Mouse (Mus musculus) G1E-ER4 (cell line): Measurements from ENCODE around the gene Scml4. TPM values are rescaled to one million over a fixed set of nuclear protein-coding genes. Genes with fewer than 3 reads are reported as not detected.

Source experiments
- GATA1 ChIP-seq: IDR thresholded peaks from one replicate; pipeline ENCODE4 v1.8.0; 2012; ENCODE audit warnings: low read length, inconsistent platforms
- polyA plus RNA-seq: library from polyadenylated mRNA; stranded (reverse); fragments of >175 nt; gene quantifications from 2 replicates; pipeline ENCODE4 v1.2.3, GENCODE M21; 2012

Scml4 gene
- polyA plus RNA-seq, 1 experiment = not detected

GRCm38 (mm10) chr10:42951078-42952045 lies 91.2 kb downstream of the Scml4 start:
- no peak for TF ChIP-seq GATA1

DNA sequence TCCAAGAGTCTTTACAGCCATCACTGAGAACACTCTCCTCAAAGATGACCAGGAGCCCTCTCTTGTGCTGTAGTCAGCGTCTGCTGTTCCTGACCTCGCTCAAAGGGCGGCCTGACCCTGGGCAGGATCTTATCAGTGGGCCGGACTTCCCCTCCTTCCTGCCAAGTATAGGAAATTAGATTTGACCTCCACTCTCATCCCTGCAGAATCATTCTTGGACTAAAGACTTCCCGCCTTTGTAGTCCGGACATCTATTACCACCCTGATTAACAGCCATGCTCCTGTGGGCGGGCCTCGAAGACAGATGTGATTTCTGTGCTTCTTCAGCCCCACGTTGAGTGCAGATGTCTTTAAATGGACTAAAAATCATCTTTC lies 91.9 kb downstream of the Scml4 start:
- no peak for TF ChIP-seq GATA1

DNA sequence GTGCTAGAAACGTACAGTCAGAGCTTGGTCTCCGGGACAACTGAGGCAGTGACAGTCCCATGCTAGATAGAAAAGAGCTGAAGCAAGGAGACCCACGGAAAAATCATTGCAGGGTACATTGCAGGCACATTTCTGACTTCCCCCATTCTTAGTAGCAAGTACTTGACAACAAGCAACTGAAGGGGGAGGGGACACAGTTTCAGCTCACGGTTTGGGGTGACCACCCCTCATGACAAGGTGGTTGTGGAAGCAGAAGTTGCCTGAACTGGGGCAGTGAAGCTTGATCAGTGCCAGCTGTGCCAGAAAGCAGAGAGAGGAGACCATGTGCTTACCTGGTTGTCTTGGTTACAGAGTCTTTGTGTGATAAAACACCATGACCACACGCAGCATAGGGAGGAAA lies 93.4 kb downstream of the Scml4 start:
- TF ChIP-seq GATA1 = no peak

GRCm38 (mm10) chr10:42955205-42955604 lies 95.0 kb downstream of the Scml4 start:
- TF ChIP-seq GATA1 = no peak

DNA sequence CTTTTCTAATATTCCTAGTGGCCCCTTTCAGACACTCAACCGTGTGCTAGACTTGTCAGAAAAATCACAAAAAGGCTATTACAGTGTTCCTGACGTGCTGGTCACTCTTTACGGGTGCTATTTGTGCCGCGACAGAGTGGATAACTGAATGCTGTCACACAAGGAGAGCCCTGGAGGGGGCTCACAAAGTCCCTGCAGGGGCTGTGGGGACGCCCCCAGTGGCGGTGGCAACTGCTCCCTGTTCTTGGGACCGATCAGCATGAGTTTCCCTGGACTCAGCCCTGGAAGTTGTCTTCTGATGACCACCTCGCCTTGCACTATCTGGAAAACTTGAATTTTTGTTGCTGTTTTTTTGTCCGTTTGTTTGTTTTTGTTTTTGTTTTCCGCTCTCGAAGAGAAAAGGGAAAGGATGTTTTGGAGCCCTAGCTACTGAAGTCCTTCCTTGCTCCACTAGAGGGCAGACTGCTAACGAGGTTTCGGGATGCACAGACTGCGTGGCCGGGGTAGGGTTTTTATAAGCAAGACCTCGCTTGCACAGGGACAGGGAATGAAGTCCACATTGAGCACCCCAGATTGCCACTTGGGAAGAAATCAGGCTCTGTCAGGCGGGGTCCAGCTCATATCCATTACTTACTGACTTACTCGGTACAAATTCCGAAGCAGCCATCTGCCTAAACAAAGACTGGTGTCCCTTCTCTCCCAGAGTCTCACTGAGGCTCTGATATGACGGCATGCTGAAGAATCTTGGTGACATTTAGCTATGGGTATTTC lies 97.9 kb downstream of the Scml4 start:
- TF ChIP-seq GATA1 = no peak

DNA sequence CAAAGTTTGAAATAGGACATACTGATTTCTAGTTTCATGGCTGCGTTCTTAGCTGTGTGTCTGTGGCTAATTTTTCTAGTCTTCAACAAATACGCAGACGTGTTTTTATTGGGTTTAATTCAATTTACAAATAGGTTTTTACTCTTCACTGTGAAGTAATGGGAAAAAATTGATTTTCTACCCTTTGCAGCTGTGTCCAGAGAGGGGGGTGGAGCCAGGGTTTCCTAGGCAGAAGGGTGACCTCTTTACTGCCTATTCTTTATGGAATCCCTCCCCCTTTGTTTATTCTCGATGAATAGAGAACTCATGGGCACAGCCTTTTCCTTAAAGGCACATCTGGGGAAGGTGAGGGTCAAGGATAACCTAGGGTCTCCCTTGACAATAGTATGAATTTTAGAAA lies 98.5 kb downstream of the Scml4 start:
- TF ChIP-seq GATA1 = no peak

DNA sequence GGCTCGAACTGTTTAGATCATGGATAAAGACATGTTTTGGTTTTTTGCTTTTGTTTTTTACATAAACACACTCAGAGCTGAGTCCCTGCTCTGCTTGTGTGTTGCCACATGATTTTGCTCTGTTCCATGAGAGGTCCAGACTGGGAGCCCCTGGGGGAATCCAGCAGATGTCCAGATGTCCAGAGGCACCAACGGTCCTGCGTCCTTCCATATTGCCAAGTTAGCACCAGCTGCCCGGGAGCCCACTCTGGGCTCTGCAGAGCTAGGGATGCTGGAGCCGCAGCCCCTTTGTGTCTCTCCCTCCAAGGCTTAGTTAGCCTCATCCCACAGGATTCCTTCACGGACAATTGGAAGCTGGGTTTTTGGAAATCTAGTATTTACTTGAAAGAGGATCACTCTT lies 101.6 kb downstream of the Scml4 start:
- no peak for TF ChIP-seq GATA1

GRCm38 (mm10) chr10:42962181-42962601 lies 102.0 kb downstream of the Scml4 start:
- TF ChIP-seq GATA1 = no peak

DNA sequence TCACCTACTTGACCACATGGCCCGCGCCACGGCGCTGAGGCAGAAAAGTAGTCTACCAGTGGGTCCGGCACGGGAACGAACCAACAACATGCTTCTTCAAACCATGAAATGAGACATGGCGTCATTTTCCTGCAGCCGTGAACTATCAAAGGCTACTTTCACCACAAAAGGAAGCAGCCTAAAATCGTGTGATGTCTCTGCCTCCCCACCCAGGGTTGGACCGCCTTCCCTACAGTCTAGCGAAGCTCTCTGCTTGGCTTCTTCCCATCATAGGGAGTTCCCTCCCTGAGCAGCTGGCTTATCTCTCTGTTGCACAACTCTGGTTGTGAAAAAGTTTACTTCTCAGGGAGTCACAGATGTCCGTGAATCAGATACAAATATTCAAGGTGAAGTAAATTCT lies 102.5 kb downstream of the Scml4 start:
- no peak for TF ChIP-seq GATA1

DNA sequence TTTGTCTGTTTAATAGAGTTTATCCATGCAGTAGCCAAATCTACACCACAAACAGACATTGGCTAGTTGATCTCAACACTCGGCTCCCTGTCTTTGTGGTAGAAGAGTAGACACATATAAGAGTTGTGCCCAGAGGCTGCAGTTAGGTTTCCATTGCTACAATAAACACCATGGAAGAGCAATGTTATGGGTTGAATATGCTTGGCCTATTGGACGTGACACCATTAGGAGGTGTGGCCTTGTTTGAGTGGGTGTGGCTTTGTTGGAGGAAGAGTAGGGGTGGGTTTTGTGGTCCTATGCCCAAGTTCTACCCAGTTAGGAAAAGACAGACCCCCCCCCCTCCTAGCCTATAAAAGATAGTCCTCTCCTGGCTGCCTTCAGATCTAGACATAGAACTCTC lies 102.9 kb downstream of the Scml4 start:
- no peak for TF ChIP-seq GATA1

DNA sequence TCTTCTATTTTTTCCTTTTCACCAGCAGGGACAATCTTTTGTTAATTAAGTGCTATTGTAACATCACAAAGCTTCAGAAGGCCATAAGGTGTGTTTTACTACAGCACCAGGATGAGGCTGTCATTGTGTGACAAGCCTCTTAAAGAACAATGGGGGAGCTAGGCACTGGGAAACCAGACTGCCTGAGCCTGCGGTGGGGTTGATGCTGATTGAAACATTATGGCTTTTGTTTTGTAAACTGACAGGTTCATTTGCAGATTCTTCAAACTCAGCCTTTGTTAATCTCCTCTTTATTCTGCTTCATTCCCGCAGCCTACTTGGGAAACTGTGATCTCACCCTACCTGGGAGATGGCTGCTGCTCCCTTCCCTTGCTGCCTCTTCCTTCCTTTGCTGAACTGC lies 108.2 kb downstream of the Scml4 start:
- TF ChIP-seq GATA1 = no peak

DNA sequence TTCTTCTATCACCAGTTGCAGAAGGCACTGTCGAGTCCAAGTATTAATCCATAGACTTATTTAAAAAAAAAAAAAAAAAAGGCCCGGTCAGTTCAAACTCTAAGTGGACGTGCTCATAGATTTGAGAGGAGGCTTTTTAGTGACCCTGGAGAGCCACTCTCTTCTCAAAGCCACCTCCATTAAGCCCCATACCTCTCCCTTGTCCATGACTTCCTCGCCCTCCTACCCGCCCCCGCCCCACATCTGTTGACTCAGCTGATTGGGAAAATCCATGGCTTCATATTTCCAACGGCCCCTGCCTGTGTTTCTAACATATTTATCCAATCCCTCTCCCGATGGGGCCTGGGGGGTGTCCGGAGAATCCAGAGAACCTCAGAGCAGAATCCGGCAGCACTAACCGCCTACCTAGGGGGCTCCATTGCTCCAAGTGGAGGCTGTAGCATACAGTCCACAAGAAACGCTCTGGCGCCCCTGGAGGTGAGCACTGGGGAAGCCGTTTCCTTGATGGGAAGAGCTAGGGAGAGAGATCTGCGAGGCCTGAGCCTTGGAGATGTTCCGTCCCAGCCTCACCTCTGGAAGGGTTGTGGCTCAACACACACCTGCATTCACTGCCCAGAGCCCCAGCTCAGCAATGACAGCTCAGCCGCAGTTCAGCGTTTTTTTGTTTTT lies 112.5 kb downstream of the Scml4 start:
- no peak for TF ChIP-seq GATA1

GRCm38 (mm10) chr10:42973537-42973936 lies 113.4 kb downstream of the Scml4 start:
- TF ChIP-seq GATA1 = no peak

DNA sequence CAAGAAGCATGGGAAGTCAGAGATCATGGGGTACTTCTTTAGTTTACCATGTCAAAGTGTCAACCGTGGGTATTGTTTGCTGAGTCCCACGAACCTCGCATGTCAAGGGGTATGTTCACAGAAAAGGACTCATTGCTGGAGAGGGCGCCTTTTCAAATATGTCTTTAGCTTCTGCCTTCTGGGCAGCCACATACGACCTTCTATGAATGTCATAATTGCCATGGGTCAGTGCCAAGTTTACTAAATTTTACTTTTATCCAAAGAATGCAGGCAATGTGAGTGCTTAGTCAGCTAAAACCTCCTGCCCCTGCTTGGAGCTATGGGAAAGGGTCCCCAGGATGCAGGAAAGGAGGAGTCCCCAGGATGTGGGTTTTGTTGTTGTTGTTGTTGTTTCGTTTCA lies 116.4 kb downstream of the Scml4 start:
- no peak for TF ChIP-seq GATA1

GRCm38 (mm10) chr10:42978346-42978745 lies 118.2 kb downstream of the Scml4 start:
- TF ChIP-seq GATA1 = no peak
